Mouse (Mus musculus) E14TG2a.4 (cell line): ENCODE results near the gene Keg1.
"Not testable (repeated sequence)": the region's sequence is repeated elsewhere in the genome, so short reads cannot be mapped to it uniquely, and the experiment has no call there.

ENCODE experiments used
- H3K27me3 ChIP-seq: 2 replicates; pipeline ENCODE4 v1.6.1; 2014; ENCODE audit warnings: low read length, control low read depth; ENCODE audit not compliant: insufficient read depth
- H3K36me3 ChIP-seq: 2 replicates; pipeline ENCODE4 v1.6.1; 2014; ENCODE audit warnings: low read length, control low read depth; ENCODE audit not compliant: insufficient read depth
- H3K4me1 ChIP-seq: replicated peaks from 2 replicates; pipeline ENCODE4 v1.6.1; 2014; ENCODE audit warnings: low read depth, low read length, control low read depth
- H3K4me3 ChIP-seq: replicated peaks from 2 replicates; pipeline ENCODE4 v1.5.1; 2014; ENCODE audit warnings: mild to moderate bottlenecking, low read length
- H3K9me3 ChIP-seq: 2 replicates; pipeline ENCODE4 v1.6.1; 2014; ENCODE audit warnings: low read length, control low read depth
- CTCF ChIP-seq: conservative IDR thresholded peaks from 2 replicates; pipeline ENCODE4 v1.5.1; 2014; ENCODE audit warnings: low read length
- NANOG ChIP-seq: IDR thresholded peaks from 2 replicates; pipeline ENCODE4 v1.6.1; 2014; ENCODE audit warnings: borderline replicate concordance, low read length, mixed read lengths
- POU5F1 ChIP-seq: IDR thresholded peaks from 2 replicates; pipeline ENCODE4 v1.6.1; 2014; ENCODE audit warnings: low read length, borderline replicate concordance

Keg1 gene

DNA sequence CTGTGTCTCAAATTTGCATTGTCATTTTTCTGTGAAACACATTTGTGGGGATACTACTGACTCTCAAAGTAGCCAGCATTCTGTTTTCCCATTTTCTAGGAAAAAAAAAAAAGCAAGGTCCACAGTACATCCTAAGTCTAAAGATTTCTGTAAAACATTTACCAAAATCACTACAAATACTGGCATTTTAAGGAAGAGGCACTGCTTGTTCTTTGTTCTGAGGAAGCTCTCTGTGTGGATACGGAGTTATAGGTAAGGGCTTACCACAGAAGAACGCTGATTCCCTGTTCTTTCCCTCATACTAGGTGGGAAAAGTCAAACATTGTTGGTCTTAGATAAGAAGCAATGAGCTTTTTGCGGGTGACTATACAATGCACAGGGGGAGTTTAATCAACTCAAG, at the start of gene Keg1:
Keg1 (plus strand) TSS at position 197 of the 400 bp plus-strand sequence.
- H3K36me3 ChIP-seq: no peaks in the 10 kb centered on the region
- no peaks in the 10 kb centered on the region for H3K27me3 ChIP-seq
- no peak for TF ChIP-seq NANOG
- TF ChIP-seq CTCF: no peak
- TF ChIP-seq POU5F1: no peak
- H3K4me3 ChIP-seq: no peak within 1 kb of the TSS
- H3K9me3 ChIP-seq: no peaks in the 10 kb centered on the region
- no peaks in the 10 kb centered on the region for H3K4me1 ChIP-seq

GRCm38 (mm10) chr19:12649511-12649910, 46.1 kb upstream of the Keg1 start:
- no peaks in the 10 kb centered on the region for H3K36me3 ChIP-seq
- H3K27me3 ChIP-seq: no peaks in the 10 kb centered on the region
- no peaks in the 10 kb centered on the region for H3K4me1 ChIP-seq
- no peaks in the 10 kb centered on the region for H3K9me3 ChIP-seq
- no peak for TF ChIP-seq CTCF
- no peak for TF ChIP-seq POU5F1
- no peak for TF ChIP-seq NANOG
- no peak overlapping the region for H3K4me3 ChIP-seq

DNA sequence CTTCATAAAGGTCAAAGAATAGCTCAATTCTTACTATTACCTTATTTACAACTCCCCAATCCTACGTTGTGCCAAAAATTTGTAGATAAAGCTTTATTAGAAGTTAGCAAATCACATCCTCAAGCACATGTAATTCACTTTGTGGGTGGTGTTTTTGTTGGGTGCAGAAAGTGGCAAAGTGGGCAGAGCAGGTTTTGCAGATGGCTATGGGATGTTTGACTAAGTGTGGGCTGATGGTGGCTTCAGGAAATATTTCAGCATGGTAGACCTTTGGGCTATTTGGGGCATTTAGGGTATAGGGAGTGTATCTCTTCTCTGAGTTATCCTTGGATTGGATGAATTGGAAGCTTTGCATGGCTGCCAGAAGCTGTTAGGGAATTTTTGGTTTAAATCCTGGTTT, 29.4 kb upstream of the Keg1 start:
- no peak overlapping the region for H3K4me3 ChIP-seq
- TF ChIP-seq NANOG (no peak), POU5F1 (no peak), CTCF (no peak)
- H3K9me3 ChIP-seq: peaks cover 11% of the 10 kb centered on the region; the same call in 1 of the 2 replicates
- H3K27me3 ChIP-seq: no peaks in the 10 kb centered on the region
- 0 out of 2 replicates have a peak, but pooled peaks cover 5% of the 10 kb centered on the region for H3K4me1 ChIP-seq
- H3K36me3 ChIP-seq: no peaks in the 10 kb centered on the region

DNA sequence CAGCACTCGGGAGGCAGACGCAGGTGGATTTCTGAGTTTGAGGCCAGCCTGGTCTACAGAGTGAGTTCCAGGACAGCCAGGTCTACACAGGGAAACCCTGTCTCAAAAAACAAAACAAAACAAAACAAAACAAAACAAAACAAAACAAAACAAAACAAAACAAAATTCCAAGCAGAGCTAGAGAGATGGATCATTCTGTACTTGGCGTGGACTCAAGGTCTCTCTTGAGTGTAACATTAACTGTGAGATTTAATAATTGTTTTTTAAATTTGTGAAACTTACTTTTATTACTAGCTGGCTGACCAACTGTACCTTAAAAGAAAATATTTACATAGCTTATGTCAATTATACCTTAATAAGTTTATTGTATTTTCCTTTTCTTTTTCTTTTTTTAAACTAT, 27.0 kb upstream of the Keg1 start:
- not testable (repeated sequence) for H3K27me3 ChIP-seq, H3K9me3 ChIP-seq, H3K4me3 ChIP-seq, H3K36me3 ChIP-seq, H3K4me1 ChIP-seq

- no peak for TF ChIP-seq NANOG
Observed at GRCm38 (mm10) chr19:12670139-12670538, 25.4 kb upstream of the Keg1 start, which contains the start of gene Olfr1442. TSS of gene Olfr1442 (plus strand) at chr19:12670439.

DNA sequence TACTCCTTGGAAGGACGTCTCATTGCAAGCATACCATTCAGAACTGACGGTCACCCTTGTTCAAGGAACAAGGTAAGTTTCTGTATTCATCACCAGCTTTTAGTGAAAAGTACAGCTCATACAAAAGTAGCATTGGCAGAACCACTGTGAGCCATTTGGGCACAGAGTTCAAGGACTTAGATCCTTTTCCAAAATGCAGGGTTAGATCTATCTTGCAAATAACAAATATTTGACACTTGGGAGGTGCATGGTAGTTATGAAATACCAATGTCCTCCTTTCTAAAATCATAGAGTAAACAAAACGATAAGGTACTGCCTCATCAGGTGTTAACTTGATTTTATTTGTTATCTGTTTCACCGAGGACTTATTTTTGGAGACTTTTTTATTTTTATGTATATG, 24.5 kb upstream of the Keg1 start:
- no peaks in the 10 kb centered on the region for H3K4me1 ChIP-seq
- TF ChIP-seq CTCF (no peak), POU5F1 (no peak)
- no peaks in the 10 kb centered on the region for H3K36me3 ChIP-seq
- H3K4me3 ChIP-seq: no peak overlapping the region
- no peaks in the 10 kb centered on the region for H3K9me3 ChIP-seq
- H3K27me3 ChIP-seq: no peaks in the 10 kb centered on the region

More at GRCm38 (mm10) chr19:12670139-12670538, 25.4 kb upstream of the Keg1 start, which contains the start of gene Olfr1442:
- Histone ChIP-seq H3K4me1 (no peaks in the 10 kb centered on the region), H3K4me3 (no peak within 1 kb of the TSS), H3K27me3 (no peaks in the 10 kb centered on the region), H3K36me3 (no peaks in the 10 kb centered on the region), H3K9me3 (no peaks in the 10 kb centered on the region)

- no peaks in the 10 kb centered on the region for H3K9me3 ChIP-seq
- no peak for TF ChIP-seq CTCF
- TF ChIP-seq NANOG: no peak
- TF ChIP-seq POU5F1: no peak
- no peaks in the 10 kb centered on the region for H3K36me3 ChIP-seq
- no peaks in the 10 kb centered on the region for H3K4me1 ChIP-seq
- no peak within 1 kb of the TSS for H3K4me3 ChIP-seq
- no peaks in the 10 kb centered on the region for H3K27me3 ChIP-seq
Observed at GRCm38 (mm10) chr19:12677812-12678211, 17.8 kb upstream of the Keg1 start, which contains the start of gene Olfr1443. TSS of gene Olfr1443 (plus strand) at chr19:12678112.

DNA sequence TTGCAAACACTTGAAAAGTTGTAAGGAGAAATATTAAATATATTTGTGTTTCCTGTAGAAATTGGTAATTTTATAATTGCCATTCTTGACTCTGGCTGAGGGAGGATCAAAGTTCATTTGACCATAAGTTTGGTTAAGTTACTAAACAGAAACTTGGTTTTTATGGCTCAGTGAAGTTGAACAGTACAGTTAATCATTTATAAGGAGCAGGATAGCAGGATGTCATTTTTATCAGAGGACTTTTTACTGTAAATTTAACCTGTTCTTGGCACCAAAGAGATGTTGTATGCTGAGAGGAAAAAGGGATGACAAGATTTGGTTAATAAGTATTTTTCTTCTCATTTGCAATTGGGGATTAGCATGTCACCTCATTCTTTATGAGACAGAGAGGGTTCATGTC, 10.9 kb upstream of the Keg1 start:
- H3K4me1 ChIP-seq: no peaks in the 10 kb centered on the region
- H3K9me3 ChIP-seq: no peaks in the 10 kb centered on the region
- no peak overlapping the region for H3K4me3 ChIP-seq
- H3K36me3 ChIP-seq: no peaks in the 10 kb centered on the region
- H3K27me3 ChIP-seq: no peaks in the 10 kb centered on the region
- TF ChIP-seq NANOG (no peak), POU5F1 (no peak), CTCF (no peak)

DNA sequence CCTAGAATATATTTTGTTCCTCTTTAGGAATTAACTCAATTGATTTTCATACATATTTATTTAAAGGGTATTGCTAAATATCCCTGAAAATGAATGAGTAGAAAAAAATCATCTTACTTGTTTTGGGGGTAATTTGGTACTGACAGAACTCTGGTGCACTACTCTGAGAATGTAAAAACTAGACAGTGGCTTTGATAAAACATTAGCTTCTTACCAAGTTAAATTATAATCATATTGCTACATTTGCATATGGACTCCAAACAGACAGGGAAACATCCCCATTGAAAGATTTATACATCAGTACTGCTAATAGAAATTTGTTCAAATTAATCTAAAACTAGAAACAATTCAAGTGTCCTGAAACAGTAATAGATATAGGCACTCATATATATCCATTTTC, 10.4 kb upstream of the Keg1 start:
- H3K4me1 ChIP-seq: no peaks in the 10 kb centered on the region
- no peaks in the 10 kb centered on the region for H3K27me3 ChIP-seq
- no peaks in the 10 kb centered on the region for H3K36me3 ChIP-seq
- TF ChIP-seq CTCF (no peak), NANOG (no peak), POU5F1 (no peak)
- H3K9me3 ChIP-seq: no peaks in the 10 kb centered on the region
- no peak overlapping the region for H3K4me3 ChIP-seq

- TF ChIP-seq CTCF: no peak
- TF ChIP-seq POU5F1: no peak
- TF ChIP-seq NANOG: no peak
- H3K4me3 ChIP-seq: no peak overlapping the region
- no peaks in the 10 kb centered on the region for H3K27me3 ChIP-seq
- no peaks in the 10 kb centered on the region for H3K36me3 ChIP-seq
- no peaks in the 10 kb centered on the region for H3K9me3 ChIP-seq
- H3K4me1 ChIP-seq: no peaks in the 10 kb centered on the region
Observed at GRCm38 (mm10) chr19:12696221-12696620, 635 bp downstream of the Keg1 start.
